Mouse (Mus musculus) adrenal gland, adult 2 months (tissue): Measurements from ENCODE around the gene Olfr171. TPM values are rescaled to one million over a fixed set of nuclear protein-coding genes. Genes with fewer than 3 reads are reported as not detected.
"Not testable (repeated sequence)": the region's sequence is repeated elsewhere in the genome, so short reads cannot be mapped to it uniquely, and the experiment has no call there.

Experiments
- DNase-seq: peaks from one replicate; pipeline ENCODE4 v3.0.0; 2021
- long read RNA-seq: library from polyadenylated mRNA; stranded (forward); transcript quantifications from one replicate; pipeline ENCODE4 v2.0.0, GENCODE M21; 2021
- polyA plus RNA-seq: library from polyadenylated mRNA; depleted of rRNA; stranded (reverse); fragments of >200 nt; gene quantifications from 2 replicates; pipeline ENCODE4 v1.2.3, GENCODE M21; 2012; rRNA removed
- total RNA-seq, 2 experiments: library from RNA; stranded (reverse); gene quantifications; 2 replicates each; pipeline ENCODE4 v1.2.3; 2021

The Olfr171 gene
- total RNA-seq (not detected), polyA plus RNA-seq (not detected in 2 replicates)
- long read RNA-seq = 0 reads

GRCm38 (mm10) chr16:19629816-19630215 lies at the start of gene Olfr171:
Gene Olfr171, minus strand, starts transcription at chr16:19629916.
- DNase-seq = no peak

GRCm38 (mm10) chr16:19670768-19671357 lies 41.1 kb upstream of the Olfr171 start:
- no peak for DNase-seq

DNA sequence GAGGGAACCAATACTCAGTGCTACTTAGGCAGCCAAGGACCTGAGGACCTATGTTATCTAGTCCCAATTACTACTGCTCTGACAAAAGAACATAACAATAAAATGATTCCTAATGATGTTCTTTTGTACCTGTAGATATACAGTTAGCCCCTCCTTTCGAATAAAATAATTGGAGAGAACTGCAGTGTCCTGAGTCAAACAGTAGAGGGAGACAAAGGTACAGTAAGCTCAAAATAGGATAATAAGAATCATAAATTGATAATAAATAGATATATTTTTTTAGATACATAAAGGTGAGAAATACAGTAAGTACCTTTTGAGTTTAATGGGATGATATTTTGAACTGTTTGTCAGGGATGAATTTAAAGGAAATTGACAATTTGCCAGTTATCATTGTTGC lies 36.6 kb upstream of the Olfr171 start:
- no peak for DNase-seq

DNA sequence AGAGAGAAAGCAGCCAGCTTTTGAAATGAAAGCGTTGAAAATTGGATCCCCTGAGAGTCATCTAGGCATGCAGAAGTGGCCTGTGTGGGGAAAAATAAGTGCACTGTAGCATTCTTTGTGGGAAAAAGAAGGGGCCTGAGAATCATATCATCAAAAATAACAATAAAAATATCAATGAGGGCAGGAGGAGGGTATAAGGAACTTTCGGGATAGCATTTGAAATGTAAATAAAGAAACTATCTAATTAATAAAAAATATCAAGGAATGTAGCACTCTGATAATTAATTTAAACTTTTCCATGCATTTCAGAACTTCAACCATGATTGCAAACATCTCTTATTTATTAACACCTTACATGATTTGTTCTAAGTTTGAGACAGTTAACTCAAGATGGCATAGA lies 17.9 kb downstream of the Olfr171 start, which contains the start of gene Olfr170:
TSS of gene Olfr170 (minus strand) at position 101 of the 400 bp plus-strand sequence.
- not testable (repeated sequence) for DNase-seq

DNA sequence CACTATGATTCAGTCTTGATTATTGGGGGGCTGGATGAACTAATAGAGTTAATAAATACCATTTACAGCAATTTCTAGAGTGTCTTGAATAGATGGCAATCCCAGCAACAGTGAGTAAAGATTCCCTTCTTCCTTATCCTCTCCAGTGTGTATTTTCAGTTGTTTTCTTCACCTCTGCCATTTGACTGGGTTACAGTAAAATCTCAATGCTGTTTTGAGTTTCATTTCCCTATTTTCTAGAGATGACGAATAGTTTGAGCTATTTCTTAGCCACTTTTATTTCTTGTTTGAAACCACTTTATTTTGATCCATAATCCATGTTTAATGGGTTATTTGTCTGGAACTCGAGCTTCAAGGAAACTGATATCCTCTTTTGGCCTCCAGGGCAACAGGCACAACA lies 26.6 kb downstream of the Olfr171 start:
- no peak for DNase-seq

Other genes starting within 250 kb of the Olfr171 start
- not detected for gene Olfr165, start 206.8 kb downstream of the Olfr171 start, total RNA-seq
- not detected in 2 replicates for gene Olfr165, start 206.8 kb downstream of the Olfr171 start, polyA plus RNA-seq
- gene Olfr166, start 146.2 kb downstream of the Olfr171 start, total RNA-seq = not detected
- gene Olfr166, start 146.2 kb downstream of the Olfr171 start, polyA plus RNA-seq = not detected in 2 replicates
- gene Olfr167, start 107.7 kb downstream of the Olfr171 start, total RNA-seq = not detected
- not detected in 2 replicates for gene Olfr167, start 107.7 kb downstream of the Olfr171 start, polyA plus RNA-seq
- not detected for gene Olfr168, start 94.4 kb downstream of the Olfr171 start, total RNA-seq
- gene Olfr168, start 94.4 kb downstream of the Olfr171 start, polyA plus RNA-seq = not detected in 2 replicates
- gene Olfr169, start 58.1 kb downstream of the Olfr171 start, total RNA-seq = not detected
- not detected in 2 replicates for gene Olfr169, start 58.1 kb downstream of the Olfr171 start, polyA plus RNA-seq
- gene Olfr170, start 18.0 kb downstream of the Olfr171 start, total RNA-seq = not detected
- gene Olfr170, start 18.0 kb downstream of the Olfr171 start, polyA plus RNA-seq = not detected in 2 replicates
- gene Lamp3, start 76.5 kb upstream of the Olfr171 start, total RNA-seq = under 1 TPM in 1 of 2 experiments, not detected in 1; 0.10 TPM
- not detected in 2 replicates for gene Lamp3, start 76.5 kb upstream of the Olfr171 start, polyA plus RNA-seq
- under 1 TPM; 0.24 to 0.75 TPM for gene B3gnt5, start 130.3 kb upstream of the Olfr171 start, total RNA-seq
- gene B3gnt5, start 130.3 kb upstream of the Olfr171 start, polyA plus RNA-seq = 0.15 TPM in 1 of 2 replicates, not detected in the other